Mouse (Mus musculus): ENCODE data around the gene Vwa3b. TPM values are rescaled to one million over a fixed set of nuclear protein-coding genes. Genes with fewer than 3 reads are reported as not detected.

Vwa3b gene
- polyA plus RNA-seq, 1 experiment from 2014 or later: 0.39 TPM

DNA sequence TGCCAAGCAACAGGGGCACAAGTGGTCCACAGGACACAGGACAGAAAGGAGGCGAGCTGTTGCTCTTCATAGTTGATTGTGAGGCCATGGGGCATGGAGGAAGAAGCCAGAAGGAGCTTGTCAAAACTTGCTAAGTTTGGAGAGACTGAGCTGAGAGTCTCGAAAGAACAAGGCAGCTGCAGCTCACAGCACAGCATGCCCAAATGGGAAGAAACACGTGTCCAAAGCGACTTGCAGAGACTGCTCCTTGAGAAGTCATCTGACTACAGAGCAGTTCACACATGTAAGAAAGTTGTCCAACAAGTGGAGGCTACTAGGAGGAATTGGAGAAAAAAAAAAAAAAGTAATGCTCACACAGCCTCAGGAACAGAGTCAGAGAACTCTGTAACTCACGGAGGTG lies 62.8 kb downstream of the Vwa3b start:
- no peak overlapping the region for H3K4me3 ChIP-seq (ENCODE audit: low read depth, low read length)
- no peak for ATAC-seq (ENCODE audit: low read depth)
- 81% methylated on average over 5 of the region's 5 CpGs for WGBS
- H3K27me3 ChIP-seq (ENCODE audit: control insufficient read depth, insufficient read depth, low read length): no peaks in the 10 kb centered on the region
- no peaks in the 10 kb centered on the region for H3K4me1 ChIP-seq (ENCODE audit: control insufficient read depth, insufficient read depth, low read length)
- no peaks in the 10 kb centered on the region for H3K36me3 ChIP-seq (ENCODE audit: control insufficient read depth, insufficient read depth, low read length)
- no peaks in the 10 kb centered on the region for H3K9me3 ChIP-seq (ENCODE audit: control insufficient read depth, low read length)
- no peak overlapping the region for H3K27ac ChIP-seq (ENCODE audit: low read depth, low read length)
- no peak overlapping the region for H3K9ac ChIP-seq (replicated peaks; ENCODE audit: low read depth, low read length)
- no peak overlapping the region for H3K4me2 ChIP-seq (ENCODE audit: low read depth, low read length)

DNA sequence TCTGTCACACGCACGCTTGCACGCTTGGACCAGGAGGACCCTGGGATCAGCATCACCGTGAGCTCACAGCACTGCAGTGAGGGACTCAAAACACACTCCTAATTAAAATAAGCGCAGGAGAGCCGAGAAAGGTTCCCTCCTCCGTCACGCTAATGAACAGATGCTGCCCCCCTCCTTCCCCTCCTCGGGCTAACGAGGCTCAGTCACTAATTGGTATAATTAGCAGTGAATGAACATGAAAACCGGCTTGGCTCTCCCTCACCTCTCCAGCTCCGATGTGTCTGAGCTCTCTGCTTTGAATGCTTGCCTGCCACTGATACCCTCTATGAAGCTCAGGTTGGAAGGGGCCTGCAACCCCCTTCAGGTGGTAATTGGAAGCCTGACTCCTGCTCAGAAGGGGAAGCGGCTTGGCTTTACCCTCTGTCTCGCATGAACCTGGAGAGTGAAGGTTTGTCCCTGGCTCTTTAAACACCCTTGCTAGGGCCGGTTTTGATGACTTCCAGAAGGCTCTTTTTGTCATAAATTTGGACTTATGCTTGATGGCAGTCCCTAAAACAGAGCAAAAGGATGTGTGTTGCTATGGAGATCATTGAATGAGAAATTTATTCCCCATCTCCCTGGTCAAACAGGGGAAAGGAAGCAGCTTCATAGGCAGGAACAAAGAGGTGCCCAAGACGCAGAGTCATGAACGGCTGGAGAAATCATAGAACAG lies 71.1 kb downstream of the Vwa3b start:
- Histone ChIP-seq H3K4me2 (ENCODE audit: low read depth, low read length) (0 out of 2 replicates have a peak overlapping the region, but pooled peaks have one; percentile 2), H3K4me1 (ENCODE audit: control insufficient read depth, insufficient read depth, low read length) (peaks cover 11% of the 10 kb centered on the region; the same call in 1 of the 2 replicates), H3K9ac (replicated peaks; ENCODE audit: low read depth, low read length) (no peak overlapping the region), H3K4me3 (ENCODE audit: low read depth, low read length) (no peak overlapping the region), H3K36me3 (ENCODE audit: control insufficient read depth, insufficient read depth, low read length) (no peaks in the 10 kb centered on the region), H3K27me3 (ENCODE audit: control insufficient read depth, insufficient read depth, low read length) (no peaks in the 10 kb centered on the region), H3K9me3 (ENCODE audit: control insufficient read depth, low read length) (no peaks in the 10 kb centered on the region), H3K27ac (ENCODE audit: low read depth, low read length) (peak overlapping the region; percentile 69)
- 42% methylated on average over 17 of the region's 17 CpGs for WGBS
- ATAC-seq (ENCODE audit: low read depth): peak; percentile 83

GRCm38 (mm10) chr1:37098094-37098555 lies 71.7 kb downstream of the Vwa3b start:
- Histone ChIP-seq H3K36me3 (ENCODE audit: control insufficient read depth, insufficient read depth, low read length) (no peaks in the 10 kb centered on the region), H3K4me3 (ENCODE audit: low read depth, low read length) (no peak overlapping the region), H3K27me3 (ENCODE audit: control insufficient read depth, insufficient read depth, low read length) (no peaks in the 10 kb centered on the region), H3K4me1 (ENCODE audit: control insufficient read depth, insufficient read depth, low read length) (peaks cover 11% of the 10 kb centered on the region; the same call in 1 of the 2 replicates), H3K4me2 (ENCODE audit: low read depth, low read length) (no peak overlapping the region), H3K9ac (replicated peaks; ENCODE audit: low read depth, low read length) (no peak overlapping the region), H3K9me3 (ENCODE audit: control insufficient read depth, low read length) (no peaks in the 10 kb centered on the region), H3K27ac (ENCODE audit: low read depth, low read length) (peak overlapping the region; percentile 69; the same call in 1 of the 2 replicates)
- no peak for ATAC-seq (ENCODE audit: low read depth)
- WGBS: 76% methylated on average over 4 of the region's 4 CpGs

GRCm38 (mm10) chr1:37100361-37100760 lies 74.0 kb downstream of the Vwa3b start:
- no peak overlapping the region for H3K27ac ChIP-seq (ENCODE audit: low read depth, low read length)
- no peak overlapping the region for H3K4me2 ChIP-seq (ENCODE audit: low read depth, low read length)
- H3K4me1 ChIP-seq (ENCODE audit: control insufficient read depth, insufficient read depth, low read length): peaks cover 11% of the 10 kb centered on the region; the same call in 1 of the 2 replicates
- no peaks in the 10 kb centered on the region for H3K27me3 ChIP-seq (ENCODE audit: control insufficient read depth, insufficient read depth, low read length)
- H3K4me3 ChIP-seq (ENCODE audit: low read depth, low read length): no peak overlapping the region
- ATAC-seq (ENCODE audit: low read depth): no peak
- H3K9ac ChIP-seq (replicated peaks; ENCODE audit: low read depth, low read length): no peak overlapping the region
- no peaks in the 10 kb centered on the region for H3K9me3 ChIP-seq (ENCODE audit: control insufficient read depth, low read length)
- 88% methylated on average over 6 of the region's 6 CpGs for WGBS
- H3K36me3 ChIP-seq (ENCODE audit: control insufficient read depth, insufficient read depth, low read length): no peaks in the 10 kb centered on the region

- Histone ChIP-seq H3K9ac (replicated peaks; ENCODE audit: low read depth, low read length) (no peak overlapping the region), H3K36me3 (ENCODE audit: control insufficient read depth, insufficient read depth, low read length) (no peaks in the 10 kb centered on the region), H3K27ac (ENCODE audit: low read depth, low read length) (no peak overlapping the region), H3K4me2 (ENCODE audit: low read depth, low read length) (no peak overlapping the region), H3K4me1 (ENCODE audit: control insufficient read depth, insufficient read depth, low read length) (peaks cover 11% of the 10 kb centered on the region; the same call in 1 of the 2 replicates), H3K4me3 (ENCODE audit: low read depth, low read length) (no peak overlapping the region), H3K27me3 (ENCODE audit: control insufficient read depth, insufficient read depth, low read length) (no peaks in the 10 kb centered on the region), H3K9me3 (ENCODE audit: control insufficient read depth, low read length) (no peaks in the 10 kb centered on the region)
- ATAC-seq (ENCODE audit: low read depth): no peak
- WGBS: 70% methylated on average over 8 of the region's 8 CpGs
Observed at GRCm38 (mm10) chr1:37101016-37101415, 74.6 kb downstream of the Vwa3b start.

GRCm38 (mm10) chr1:37101717-37102116 lies 75.3 kb downstream of the Vwa3b start:
- H3K4me1 ChIP-seq (ENCODE audit: control insufficient read depth, insufficient read depth, low read length): peaks cover 11% of the 10 kb centered on the region; the same call in 1 of the 2 replicates
- no peak overlapping the region for H3K27ac ChIP-seq (ENCODE audit: low read depth, low read length)

DNA sequence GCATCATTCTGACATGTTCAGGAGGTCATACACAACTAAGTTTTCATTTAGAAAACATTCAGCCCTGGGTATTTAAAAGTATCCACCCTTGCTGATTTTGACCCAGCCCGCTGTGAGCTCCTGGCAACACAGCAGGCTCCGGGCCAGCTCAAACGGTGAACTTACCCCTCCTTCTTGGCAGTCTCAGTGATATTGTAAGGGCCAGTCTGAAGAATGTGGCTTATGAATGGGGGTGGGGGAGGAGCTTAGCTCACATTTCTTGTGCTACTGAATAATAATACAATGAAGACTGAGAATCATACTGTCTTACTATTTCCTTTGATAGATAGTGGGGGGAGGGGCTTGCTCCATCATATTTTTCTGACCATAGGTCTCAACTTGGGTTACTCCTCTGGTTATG lies 78.8 kb downstream of the Vwa3b start:
- Histone ChIP-seq H3K4me3 (ENCODE audit: low read depth, low read length) (no peak overlapping the region), H3K27ac (ENCODE audit: low read depth, low read length) (no peak overlapping the region), H3K27me3 (ENCODE audit: control insufficient read depth, insufficient read depth, low read length) (no peaks in the 10 kb centered on the region), H3K36me3 (ENCODE audit: control insufficient read depth, insufficient read depth, low read length) (no peaks in the 10 kb centered on the region), H3K9ac (replicated peaks; ENCODE audit: low read depth, low read length) (no peak overlapping the region), H3K9me3 (ENCODE audit: control insufficient read depth, low read length) (no peaks in the 10 kb centered on the region), H3K4me1 (ENCODE audit: control insufficient read depth, insufficient read depth, low read length) (no peaks in the 10 kb centered on the region), H3K4me2 (ENCODE audit: low read depth, low read length) (no peak overlapping the region)
- ATAC-seq (ENCODE audit: low read depth): no peak
- WGBS: 57% methylated on average over 3 of the region's 3 CpGs

More at GRCm38 (mm10) chr1:37101717-37102116, 75.3 kb downstream of the Vwa3b start:
- no peak overlapping the region for H3K4me3 ChIP-seq (ENCODE audit: low read depth, low read length)
- no peaks in the 10 kb centered on the region for H3K36me3 ChIP-seq (ENCODE audit: control insufficient read depth, insufficient read depth, low read length)
- 51% methylated on average over 2 of the region's 2 CpGs for WGBS
- no peak overlapping the region for H3K9ac ChIP-seq (replicated peaks; ENCODE audit: low read depth, low read length)
- no peaks in the 10 kb centered on the region for H3K27me3 ChIP-seq (ENCODE audit: control insufficient read depth, insufficient read depth, low read length)
- no peak for ATAC-seq (ENCODE audit: low read depth)
- no peak overlapping the region for H3K4me2 ChIP-seq (ENCODE audit: low read depth, low read length)
- no peaks in the 10 kb centered on the region for H3K9me3 ChIP-seq (ENCODE audit: control insufficient read depth, low read length)

- no peak overlapping the region for H3K27ac ChIP-seq (ENCODE audit: low read depth, low read length)
- no peak for ATAC-seq (ENCODE audit: low read depth)
- no peak overlapping the region for H3K9ac ChIP-seq (replicated peaks; ENCODE audit: low read depth, low read length)
- H3K9me3 ChIP-seq (ENCODE audit: control insufficient read depth, low read length): no peaks in the 10 kb centered on the region
- H3K27me3 ChIP-seq (ENCODE audit: control insufficient read depth, insufficient read depth, low read length): no peaks in the 10 kb centered on the region
- H3K36me3 ChIP-seq (ENCODE audit: control insufficient read depth, insufficient read depth, low read length): no peaks in the 10 kb centered on the region
- H3K4me3 ChIP-seq (ENCODE audit: low read depth, low read length): no peak overlapping the region
- H3K4me1 ChIP-seq (ENCODE audit: control insufficient read depth, insufficient read depth, low read length): no peaks in the 10 kb centered on the region
- 72% methylated on average over 6 of the region's 6 CpGs for WGBS
- no peak overlapping the region for H3K4me2 ChIP-seq (ENCODE audit: low read depth, low read length)
Observed at GRCm38 (mm10) chr1:37113781-37114180, 87.4 kb downstream of the Vwa3b start.

DNA sequence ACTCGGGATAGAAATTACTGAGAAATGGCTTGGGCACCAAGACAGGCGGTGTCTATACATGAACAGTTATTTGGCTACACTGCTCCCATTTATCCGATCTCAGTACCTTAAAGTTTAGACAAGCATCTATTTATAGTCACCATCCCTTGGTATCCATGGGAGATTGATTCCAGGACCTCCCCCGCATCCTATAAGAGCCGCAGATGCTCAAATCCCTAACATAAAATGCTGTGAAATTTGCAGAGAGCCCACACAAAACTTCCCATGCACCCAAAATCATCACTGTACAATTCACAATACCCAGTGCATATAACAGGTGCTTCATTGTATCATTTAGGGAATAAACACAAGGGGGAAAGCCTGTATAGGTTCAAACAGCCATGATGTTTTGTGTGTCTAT lies 89.5 kb downstream of the Vwa3b start:
- Histone ChIP-seq H3K4me1 (ENCODE audit: control insufficient read depth, insufficient read depth, low read length) (no peaks in the 10 kb centered on the region), H3K27ac (ENCODE audit: low read depth, low read length) (no peak overlapping the region)

More for the DNA sequence above, 89.5 kb downstream of the Vwa3b start:
- Histone ChIP-seq H3K4me2 (ENCODE audit: low read depth, low read length) (no peak overlapping the region), H3K9me3 (ENCODE audit: control insufficient read depth, low read length) (no peaks in the 10 kb centered on the region), H3K4me3 (ENCODE audit: low read depth, low read length) (no peak overlapping the region), H3K36me3 (ENCODE audit: control insufficient read depth, insufficient read depth, low read length) (no peaks in the 10 kb centered on the region), H3K9ac (replicated peaks; ENCODE audit: low read depth, low read length) (no peak overlapping the region), H3K27me3 (ENCODE audit: control insufficient read depth, insufficient read depth, low read length) (no peaks in the 10 kb centered on the region)
- WGBS: 89% methylated on average over 5 of the region's 5 CpGs
- no peak for ATAC-seq (ENCODE audit: low read depth)
